Mouse (Mus musculus) embryonic fibroblast, embryonic 13.5 days (primary cell): ENCODE data around the gene Foxj1.

Experiments used
- CTCF ChIP-seq: IDR thresholded peaks from 2 replicates; pipeline ENCODE4 v1.5.1; 2011; ENCODE audit warnings: mild to moderate bottlenecking, control low read depth, low read length, moderate library complexity, borderline replicate concordance; ENCODE audit not compliant: insufficient read depth
- POLR2A ChIP-seq: IDR thresholded peaks from 2 replicates; pipeline ENCODE4 v1.6.1; 2011; ENCODE audit warnings: low read depth, mild to moderate bottlenecking, control low read depth, low read length, moderate library complexity

- TF ChIP-seq CTCF, result no peak
- no peak for TF ChIP-seq POLR2A
Observed at GRCm38 (mm10) chr11:116380767-116381166, 45.6 kb upstream of the Foxj1 start.
